Mouse (Mus musculus) left cerebral cortex, postnatal 10 days (tissue): ENCODE data around the gene Cux2. TPM values are rescaled to one million over a fixed set of nuclear protein-coding genes. Genes with fewer than 3 reads are reported as not detected.
A peak's percentile ranks its signal among the peaks of the same experiment; 100 is the strongest.

Source experiments
- DNase-seq, 2 experiments: peaks; one replicate each; pipeline ENCODE4 v3.0.0; 2021 to 2022; ENCODE audit warnings: low spot score in 2 of 2, mixed read lengths in 1 of 2; ENCODE audit errors: extremely low spot score in 1 of 2
- intact Hi-C: fragments of 180-260 bp; cut with DNase I; formaldehyde crosslinking; loops from one replicate; pipeline ENCODE4 v1.15.1; 2025
- total RNA-seq, 2 experiments: library from RNA; stranded (reverse); gene quantifications; 2 replicates each; pipeline ENCODE4 v1.2.3; 2021

Cux2 gene
- total RNA-seq, 2 experiments from 2014 or later = 180 to 194 TPM

DNA sequence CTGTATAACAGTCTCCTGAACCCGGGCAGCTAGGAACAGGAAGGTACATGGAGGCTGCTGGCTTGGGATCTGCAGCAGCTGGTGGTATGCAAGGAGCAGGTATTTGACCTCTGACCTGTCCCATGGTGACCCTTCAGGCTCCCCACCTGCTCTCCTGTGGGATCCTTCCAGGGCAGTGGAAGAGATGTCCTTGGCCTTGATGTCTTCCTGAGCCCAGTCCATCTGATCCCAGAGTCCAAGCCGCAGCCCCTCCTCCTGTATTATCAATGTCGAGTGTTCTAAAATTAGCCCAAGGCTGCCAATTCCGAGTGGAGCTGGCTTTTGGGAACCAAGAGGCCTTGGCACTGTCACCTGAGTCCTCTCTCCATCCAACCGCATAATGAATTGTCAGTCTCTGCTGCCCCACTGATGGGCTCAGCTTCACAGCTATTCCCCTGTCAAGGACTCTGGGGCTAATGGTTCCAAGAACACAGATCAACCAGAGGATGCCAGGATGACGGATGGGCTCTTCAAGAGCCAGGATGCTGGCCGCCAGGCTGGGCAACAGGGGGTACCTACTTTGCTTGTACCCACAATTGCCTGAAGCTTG is 103.2 kb downstream of the Cux2 start:
- DNase-seq = no peak
- intact Hi-C loops = loop anchor here (5.0 kb wide), 1 partner anchor 101 kb away; no protein-coding TSS in a partner anchor

DNA sequence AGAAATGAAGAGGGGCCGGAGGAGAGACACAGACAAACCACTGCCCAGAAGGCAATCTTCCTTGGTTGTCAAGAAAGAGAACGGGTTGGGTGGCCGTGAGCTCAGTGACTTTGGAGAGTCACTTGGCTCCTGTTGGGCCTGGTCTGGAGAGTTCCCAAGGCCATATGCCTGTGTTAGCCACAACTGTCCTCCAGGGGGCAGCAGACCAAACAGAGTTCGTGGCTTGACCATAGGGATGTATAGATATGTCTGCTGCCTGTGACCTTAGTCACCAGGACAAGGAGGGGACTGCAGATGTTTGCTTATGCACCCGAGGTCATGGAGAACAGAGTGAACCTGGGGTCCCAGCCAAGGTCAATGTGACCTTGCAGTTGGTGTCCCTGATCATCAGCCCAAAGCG is 104.1 kb downstream of the Cux2 start:
- no peak for DNase-seq
- intact Hi-C loops = loop anchor here (5.0 kb wide), 1 partner anchor 101 kb away; no protein-coding TSS in a partner anchor

DNA sequence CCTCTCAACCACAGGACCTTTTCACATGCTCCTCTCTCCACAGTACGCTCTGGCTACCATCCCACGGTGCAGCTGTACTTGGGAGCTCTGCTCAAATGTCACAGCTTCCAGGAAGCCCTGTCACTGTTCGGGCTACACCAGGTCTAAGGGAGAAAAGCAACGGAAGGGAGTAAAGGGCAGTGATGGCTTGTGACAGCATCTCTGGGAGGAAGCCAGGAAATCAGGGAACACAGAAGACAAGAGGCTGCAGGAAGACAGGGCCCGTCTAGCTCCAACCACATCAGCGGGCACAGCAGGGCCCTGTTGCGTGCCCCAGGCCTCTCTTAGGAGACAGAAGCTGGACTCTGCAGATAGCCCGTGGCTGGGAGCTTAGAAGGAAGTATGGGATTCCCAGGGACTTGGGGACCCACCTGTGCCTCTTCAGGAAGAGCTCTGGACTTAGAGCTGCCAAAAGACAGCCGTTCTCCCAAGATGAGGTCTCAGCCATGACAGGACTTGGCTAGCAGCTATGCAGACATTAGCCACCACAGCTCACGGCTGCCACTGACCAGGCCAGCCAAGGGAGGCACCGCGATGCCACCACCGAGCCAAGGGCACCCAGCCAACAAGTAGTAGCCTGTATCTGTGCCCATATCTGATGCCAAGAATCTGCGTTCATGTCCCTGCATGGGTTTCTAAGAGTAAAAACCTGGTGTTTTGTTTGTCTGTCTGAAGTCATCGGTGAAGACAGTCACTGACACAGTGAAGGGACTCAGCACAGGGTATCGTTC is 105.7 kb downstream of the Cux2 start:
- intact Hi-C loops = no loop called here
- no peak for DNase-seq

DNA sequence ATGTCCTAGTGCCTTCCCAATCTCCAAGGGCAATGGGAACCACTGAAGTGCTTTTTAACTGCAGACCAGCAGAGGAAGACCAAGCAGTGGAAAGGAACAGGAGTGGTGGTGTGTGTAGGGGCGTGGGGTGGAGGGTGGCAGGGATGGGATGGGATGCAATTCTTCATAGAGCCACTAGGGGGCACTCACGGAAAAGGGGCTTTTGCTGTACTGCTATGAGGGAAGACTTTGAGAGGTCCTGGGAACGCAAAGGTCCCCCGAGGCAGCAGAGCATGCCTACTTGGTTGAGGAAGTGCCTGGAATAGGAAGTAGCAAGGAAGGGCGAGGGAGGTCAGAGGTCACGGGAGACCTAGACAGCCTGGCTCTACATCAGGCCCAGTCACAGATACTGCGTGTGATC is 106.4 kb downstream of the Cux2 start:
- no peak for DNase-seq
- intact Hi-C loops = no loop called here

DNA sequence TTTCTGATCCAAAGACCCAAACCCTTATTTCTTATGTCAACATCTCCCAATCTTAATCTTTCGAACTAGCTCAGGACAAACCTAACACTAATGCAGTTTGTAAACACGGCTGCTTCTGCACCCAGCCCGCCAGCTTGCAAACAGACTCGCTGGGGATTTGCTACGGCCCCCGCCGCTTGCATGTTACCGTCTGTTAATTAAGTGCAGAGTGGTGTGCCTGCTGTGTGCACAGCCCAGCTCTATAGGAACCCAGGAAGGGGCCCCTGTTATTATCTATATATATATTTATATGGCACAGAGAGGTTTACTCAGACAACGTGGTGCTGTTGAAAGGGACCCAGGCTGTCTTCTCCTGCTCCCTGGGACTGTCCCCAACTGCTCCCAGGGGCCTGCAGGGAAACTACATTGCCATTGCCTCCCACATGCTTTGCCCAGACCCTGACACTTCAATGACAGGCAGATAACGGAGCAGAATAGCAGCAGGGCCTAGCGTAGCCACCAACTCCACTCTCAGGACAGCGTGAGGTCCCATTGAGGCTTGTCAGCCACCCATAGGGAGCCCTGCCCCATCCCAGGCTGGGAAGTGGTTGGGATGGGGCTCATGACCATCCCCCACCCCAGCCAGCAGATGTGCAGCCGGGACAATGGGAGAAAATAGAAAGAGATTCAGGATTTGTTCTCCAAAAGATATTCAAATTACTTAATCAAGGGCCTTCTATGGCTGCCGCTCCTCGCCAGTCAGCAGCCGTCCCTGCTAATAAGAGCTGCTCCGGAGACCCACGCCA is 111.6 kb downstream of the Cux2 start:
- intact Hi-C loops = no loop called here
- no peak for DNase-seq

DNA sequence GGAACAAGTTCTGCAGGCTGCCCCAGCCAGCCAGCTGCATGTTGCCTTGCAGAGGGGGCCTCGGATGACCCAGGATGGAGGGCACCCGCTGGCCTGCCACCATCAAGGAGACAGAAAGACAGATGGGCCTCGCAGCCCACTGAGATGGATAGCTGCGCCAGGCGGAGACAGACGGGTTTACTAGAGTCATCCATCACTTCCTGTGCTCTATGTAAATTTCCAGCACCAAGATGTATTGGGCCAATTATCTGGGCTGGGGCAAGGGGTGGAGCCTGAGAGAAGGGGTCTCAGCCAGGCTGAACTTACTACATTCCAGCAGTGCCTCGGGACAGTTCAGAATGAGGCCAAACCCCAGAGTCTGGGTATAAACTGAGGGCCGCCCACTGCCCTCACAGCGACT is 119.6 kb downstream of the Cux2 start:
- DNase-seq = no peak
- intact Hi-C loops = no loop called here

DNA sequence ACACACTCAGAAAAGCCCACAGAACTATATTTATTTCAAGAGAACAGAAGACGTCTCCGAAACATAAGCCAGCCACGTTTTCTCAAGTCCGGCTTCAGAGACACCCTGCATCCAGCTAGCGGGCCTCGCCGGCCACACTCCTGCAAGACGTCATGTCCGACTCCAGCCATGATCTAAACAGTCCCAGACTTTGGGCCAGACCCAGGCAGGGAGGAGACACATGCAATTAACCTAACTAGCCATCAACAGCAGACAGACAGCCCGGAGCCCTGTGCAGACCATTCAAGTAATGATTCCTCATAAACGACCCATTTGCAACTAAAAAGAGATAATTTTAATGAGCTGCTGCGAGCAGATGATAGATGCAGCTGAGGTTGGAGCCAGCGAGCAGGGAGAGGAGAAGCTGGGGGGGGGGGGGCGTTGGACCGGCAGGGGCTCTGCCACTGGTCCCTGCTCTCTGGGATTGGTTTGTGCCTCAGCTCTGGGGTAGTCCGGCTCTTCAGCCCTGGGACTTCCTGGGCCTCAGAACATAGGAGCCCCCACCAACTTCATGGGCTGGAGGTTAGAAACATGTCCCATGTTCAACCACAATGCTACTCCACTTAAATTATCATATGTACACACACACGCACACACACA is 121.4 kb downstream of the Cux2 start:
- intact Hi-C loops = no loop called here
- DNase-seq = no peak

DNA sequence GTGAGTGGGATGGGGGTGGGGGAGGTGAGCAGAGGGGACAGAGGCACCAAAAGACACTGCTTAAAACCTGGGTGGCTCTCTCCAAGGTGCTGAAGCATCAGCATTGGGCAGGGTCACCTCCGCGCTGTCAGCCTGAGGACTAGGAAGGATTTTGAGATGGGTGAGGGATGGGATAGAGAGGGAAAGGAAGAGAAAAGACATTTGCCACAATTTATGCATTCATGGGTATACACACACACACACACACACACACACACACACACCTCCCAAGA is 123.4 kb downstream of the Cux2 start:
- intact Hi-C loops = no loop called here
- no peak for DNase-seq

DNA sequence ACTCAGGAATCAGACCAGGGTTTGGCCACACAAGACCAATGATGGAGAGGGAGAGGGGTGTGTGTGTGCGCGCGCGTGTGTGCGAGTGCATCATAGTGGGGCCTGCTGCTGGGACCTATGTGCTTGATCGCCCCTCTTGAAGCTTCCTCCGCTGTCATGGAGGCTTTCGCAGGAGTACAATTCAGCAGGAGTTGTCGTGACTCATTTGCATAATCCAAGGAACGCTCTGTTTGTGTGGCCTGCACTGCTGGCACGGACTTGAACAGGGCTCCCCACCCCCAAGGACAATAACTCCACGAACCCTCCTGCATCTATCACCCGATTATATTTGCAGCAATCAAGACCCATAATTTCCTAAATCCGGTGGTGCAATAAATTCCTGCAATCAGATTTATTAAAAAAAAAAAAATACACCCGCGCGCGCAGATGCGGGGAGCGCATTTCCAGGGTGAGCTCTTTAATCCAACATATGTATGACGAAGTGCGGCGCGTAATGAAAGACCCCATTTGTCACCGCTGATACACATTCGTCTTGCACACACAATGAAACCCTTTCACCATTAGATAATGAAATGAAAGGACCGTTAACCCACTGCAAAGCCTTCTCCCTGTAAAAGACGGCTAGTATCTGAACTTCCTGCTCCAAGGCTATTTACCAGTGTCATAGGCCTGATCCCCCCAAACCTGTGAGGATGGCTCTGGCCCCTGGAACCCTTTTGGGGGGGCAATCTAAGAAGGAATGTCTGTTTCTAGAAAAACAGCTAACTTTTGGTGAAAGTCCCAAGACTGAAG is 124.0 kb downstream of the Cux2 start:
- no peak for DNase-seq
- intact Hi-C loops = no loop called here

DNA sequence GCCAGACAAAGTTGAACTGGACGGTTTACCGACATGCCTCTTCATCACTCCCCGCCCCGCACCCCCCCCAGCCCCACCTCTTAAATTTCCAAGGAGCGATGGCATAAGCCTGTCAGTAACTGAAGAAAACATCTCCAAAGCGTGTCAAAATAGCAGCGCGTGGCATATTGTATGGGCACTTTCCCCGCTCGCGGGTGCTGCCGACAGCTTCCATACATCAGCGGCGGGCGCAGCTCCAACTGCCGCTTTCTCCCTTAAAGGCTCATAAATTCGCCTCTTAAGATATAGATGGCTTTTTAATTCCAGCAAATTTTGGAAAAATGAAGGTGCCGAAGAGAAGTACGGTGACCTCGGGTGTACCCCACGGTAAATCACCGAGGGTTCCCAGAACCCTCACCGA is 124.6 kb downstream of the Cux2 start:
- DNase-seq = peak in 1 of 2 experiments; percentile 31
- intact Hi-C loops = no loop called here

DNA sequence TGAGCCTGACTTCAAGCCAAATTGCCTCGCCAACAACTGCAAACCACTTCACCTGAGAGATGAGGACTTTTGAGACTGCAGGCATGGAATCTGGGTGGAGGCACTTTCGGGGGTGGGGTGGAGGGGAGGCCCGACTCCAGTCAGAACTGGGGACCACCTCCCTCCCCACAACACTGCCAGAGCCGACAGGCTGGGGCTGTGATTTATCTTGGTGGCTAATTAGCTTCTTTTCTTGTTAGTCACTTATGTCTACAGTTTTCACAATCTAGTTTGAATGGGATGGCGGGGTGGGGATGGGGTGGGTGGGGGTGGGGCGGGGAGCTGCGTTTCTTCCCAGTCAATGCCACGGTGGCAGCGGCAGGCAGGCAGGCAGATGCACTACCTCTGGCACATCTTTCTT is 125.5 kb downstream of the Cux2 start:
- no peak for DNase-seq
- intact Hi-C loops = no loop called here

DNA sequence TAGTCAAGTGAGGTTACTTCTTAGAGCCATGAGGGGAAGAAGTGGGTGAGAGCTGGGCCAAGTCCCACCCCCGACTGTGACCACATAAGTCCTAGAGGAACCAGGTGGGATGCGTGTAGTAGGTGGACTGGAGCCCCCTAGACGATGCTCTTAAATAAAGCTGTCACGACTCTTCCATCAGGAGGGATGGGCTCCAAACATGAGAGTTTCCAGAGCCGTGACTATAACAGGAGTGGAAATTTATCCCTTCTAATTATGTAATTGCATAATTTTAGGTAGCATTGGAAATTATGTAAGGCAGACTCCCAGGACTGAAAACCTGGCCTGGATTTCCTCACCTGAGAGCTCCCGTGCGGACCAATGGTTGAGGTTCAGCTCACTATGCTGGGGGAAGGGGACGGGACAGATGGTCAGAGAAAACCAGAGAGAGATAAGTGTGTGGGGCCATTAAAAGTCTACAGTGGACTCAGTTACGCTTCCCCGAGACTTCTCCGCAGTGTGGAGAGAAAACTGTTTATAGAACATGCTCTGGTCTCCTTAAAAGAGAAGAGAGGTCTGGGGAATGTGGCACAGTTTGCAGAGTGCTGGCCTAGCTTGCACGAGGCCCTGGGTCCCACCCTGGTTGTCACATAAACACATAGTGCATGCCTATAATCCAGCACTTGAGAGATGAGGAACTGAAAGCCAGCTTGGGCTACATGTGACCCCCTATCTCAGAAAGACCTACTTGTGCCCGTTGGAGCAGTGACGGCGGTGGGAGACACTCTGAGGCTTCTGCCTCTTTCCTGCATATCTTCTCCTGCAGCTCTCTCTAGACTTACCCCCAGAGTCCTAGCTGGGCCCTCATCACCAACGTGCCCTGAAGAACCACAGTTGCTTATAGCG is 126.7 kb downstream of the Cux2 start:
- no peak for DNase-seq

DNA sequence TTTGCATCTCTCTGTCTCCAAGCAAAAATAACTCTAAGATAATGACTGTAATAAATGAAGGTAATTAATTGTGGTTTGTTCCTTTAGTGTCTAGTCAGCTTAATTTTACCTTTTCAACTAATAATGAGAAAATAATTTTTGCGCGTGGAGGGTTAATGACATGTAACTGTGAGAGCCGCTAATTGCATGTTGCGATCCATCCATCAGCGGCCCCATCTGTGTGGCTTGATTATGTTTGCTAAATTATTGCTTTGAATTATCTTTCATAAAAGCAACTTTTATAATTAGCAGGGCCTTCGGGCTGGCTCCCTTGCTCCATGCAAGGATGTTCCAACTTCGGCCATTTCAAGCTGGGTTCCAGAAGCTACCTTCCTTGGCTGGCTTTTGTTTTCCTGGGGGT is 130.7 kb downstream of the Cux2 start:
- intact Hi-C loops = no loop called here
- DNase-seq = no peak

More for the DNA sequence above, 126.7 kb downstream of the Cux2 start:
- intact Hi-C loops = no loop called here

DNA sequence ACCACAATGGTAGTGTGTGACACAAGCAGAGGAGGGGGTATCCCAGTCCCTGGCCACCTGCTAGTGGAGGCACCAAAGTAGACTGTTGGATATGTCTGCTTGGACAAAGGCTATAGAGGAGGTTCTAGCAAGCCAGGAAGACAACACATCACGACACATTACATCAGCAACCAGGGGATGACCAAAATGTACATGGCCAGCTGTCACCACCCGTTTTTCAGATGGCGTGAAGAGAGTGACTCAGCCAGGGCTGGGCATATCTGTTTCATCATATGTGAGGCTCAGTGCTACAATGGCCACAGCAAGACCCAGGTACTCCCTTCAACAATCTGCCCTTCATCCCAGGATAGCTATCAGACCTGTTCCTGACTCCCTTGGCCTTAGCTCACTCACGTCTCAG is 133.1 kb downstream of the Cux2 start:
- no peak for DNase-seq

DNA sequence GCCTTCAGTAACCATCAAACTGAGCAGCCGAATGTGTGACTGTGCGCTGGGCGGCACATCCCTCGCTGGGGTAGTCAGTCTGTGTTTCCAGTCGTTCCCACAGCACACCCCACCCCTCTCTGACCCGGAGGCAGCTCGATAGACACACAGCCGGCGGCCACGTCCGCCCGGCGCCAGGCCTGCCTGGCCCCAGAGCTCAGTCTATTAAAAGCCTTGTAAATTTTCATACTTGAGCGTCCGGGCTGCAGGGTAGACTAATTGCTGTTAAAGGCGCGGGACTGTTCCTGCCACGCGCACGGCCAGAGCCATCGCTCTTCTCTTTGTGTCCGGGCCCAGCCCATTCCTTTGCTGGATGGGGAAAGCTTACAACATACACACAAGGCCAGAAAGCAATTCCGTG is 135.9 kb downstream of the Cux2 start:
- intact Hi-C loops = no loop called here

More for the DNA sequence above, 133.1 kb downstream of the Cux2 start:
- intact Hi-C loops = no loop called here

DNA sequence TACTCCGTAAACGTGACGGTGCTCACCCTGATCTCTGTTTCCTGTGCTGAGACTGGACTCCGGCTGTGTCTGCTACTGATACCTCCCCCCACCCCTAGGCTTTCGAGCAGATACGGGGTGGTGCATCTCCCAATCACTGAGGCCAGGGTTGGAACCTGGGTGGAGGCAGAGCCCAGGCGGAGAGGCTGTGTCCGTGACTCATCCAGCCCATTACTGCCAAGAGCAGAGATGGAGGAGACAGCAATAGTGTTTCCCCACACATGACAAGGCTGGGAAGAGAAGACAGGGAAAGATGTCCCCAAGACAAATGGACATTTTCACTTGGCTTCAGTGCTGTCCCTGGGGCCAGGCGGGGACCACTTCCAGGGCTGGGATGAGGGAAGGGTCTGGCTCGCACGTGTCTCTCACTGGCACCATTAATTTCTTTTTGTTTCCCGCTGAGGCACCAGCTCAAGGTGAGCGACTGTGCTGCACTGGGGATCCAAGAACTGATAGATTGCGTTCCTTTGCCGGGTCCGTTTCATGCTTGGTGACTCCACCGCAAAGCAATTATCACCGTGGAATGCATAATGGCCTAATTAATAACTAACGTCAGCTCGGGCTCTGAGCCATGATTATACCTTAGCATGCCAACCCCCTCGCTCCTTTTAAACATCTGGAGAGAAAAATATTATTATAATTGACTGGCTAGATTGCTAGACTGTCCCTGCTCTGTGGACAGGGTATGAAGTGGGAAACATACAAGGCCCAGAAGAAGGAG is 140.5 kb downstream of the Cux2 start:
- no peak for DNase-seq
- intact Hi-C loops = no loop called here

More for the DNA sequence above, 135.9 kb downstream of the Cux2 start:
- no peak for DNase-seq

DNA sequence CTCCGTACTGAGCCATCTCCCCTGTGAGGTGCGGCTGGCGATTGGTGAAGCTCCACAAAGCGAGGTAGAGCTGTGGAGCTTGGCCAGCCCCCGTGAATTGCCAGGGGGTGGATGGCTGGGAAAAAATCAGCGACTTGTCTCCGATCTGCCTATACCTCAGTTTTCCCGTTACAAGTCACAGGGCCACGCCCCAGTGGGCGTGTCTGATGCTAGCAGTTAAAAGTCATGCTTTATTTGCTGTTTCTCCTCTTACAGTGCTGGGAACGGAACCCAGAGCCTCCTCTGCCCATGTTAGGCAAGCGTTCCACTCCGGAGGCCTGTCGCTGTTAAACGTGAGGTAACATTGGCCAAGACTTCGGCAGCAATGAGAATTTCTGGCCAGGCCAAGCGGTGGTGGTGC is 144.2 kb downstream of the Cux2 start:
- DNase-seq = no peak
- intact Hi-C loops = no loop called here
